Mouse (Mus musculus): ENCODE measurements around the gene Ptger1. TPM values are rescaled to one million over a fixed set of nuclear protein-coding genes. Genes with fewer than 3 reads are reported as not detected.

Gene Ptger1
- polyA plus RNA-seq, 1 experiment from 2014 or later = 1.00 TPM

- 80% methylated on average over 4 of the region's 4 CpGs for WGBS
- H3K4me1 ChIP-seq = no peaks in the 10 kb centered on the region
- ATAC-seq (ENCODE audit: low FRiP score) = no peak
- no peak overlapping the region for H3K4me3 ChIP-seq (replicated peaks)
- no peaks in the 10 kb centered on the region for H3K36me3 ChIP-seq
- H3K9ac ChIP-seq (replicated peaks) = no peak overlapping the region
- H3K4me2 ChIP-seq = no peak overlapping the region
- H3K27ac ChIP-seq (replicated peaks) = no peak overlapping the region
- no peaks in the 10 kb centered on the region for H3K9me3 ChIP-seq (replicated peaks)
- no peaks in the 10 kb centered on the region for H3K27me3 ChIP-seq (replicated peaks)
Observed at GRCm38 (mm10) chr8:83638856-83639255, 27.6 kb upstream of the Ptger1 start.

GRCm38 (mm10) chr8:83639649-83640048, 26.8 kb upstream of the Ptger1 start:
- no peak overlapping the region for H3K9ac ChIP-seq (replicated peaks)
- no peaks in the 10 kb centered on the region for H3K36me3 ChIP-seq
- no peaks in the 10 kb centered on the region for H3K4me1 ChIP-seq
- no peak overlapping the region for H3K27ac ChIP-seq (replicated peaks)
- H3K4me3 ChIP-seq (replicated peaks) = no peak overlapping the region
- H3K4me2 ChIP-seq = no peak overlapping the region
- WGBS = 75% methylated on average over 5 of the region's 5 CpGs
- ATAC-seq (ENCODE audit: low FRiP score) = no peak
- H3K9me3 ChIP-seq (replicated peaks) = no peaks in the 10 kb centered on the region
- no peaks in the 10 kb centered on the region for H3K27me3 ChIP-seq (replicated peaks)

- ATAC-seq (ENCODE audit: low FRiP score) = no peak
- peaks cover 4% of the 10 kb centered on the region; the same call in 1 of the 2 replicates for H3K4me1 ChIP-seq
- 96% methylated on average over 11 of the region's 11 CpGs for WGBS
Observed at GRCm38 (mm10) chr8:83647511-83647910, 19.0 kb upstream of the Ptger1 start.

GRCm38 (mm10) chr8:83648031-83648430, 18.4 kb upstream of the Ptger1 start:
- no peaks in the 10 kb centered on the region for H3K27me3 ChIP-seq (replicated peaks)
- no peak overlapping the region for H3K27ac ChIP-seq (replicated peaks)
- no peak overlapping the region for H3K9ac ChIP-seq (replicated peaks)
- ATAC-seq (ENCODE audit: low FRiP score) = no peak
- H3K9me3 ChIP-seq (replicated peaks) = no peaks in the 10 kb centered on the region
- WGBS = 94% methylated on average over 4 of the region's 4 CpGs
- H3K36me3 ChIP-seq = no peaks in the 10 kb centered on the region
- no peak overlapping the region for H3K4me3 ChIP-seq (replicated peaks)
- H3K4me2 ChIP-seq = no peak overlapping the region
- H3K4me1 ChIP-seq = peaks cover 6% of the 10 kb centered on the region

More at GRCm38 (mm10) chr8:83647511-83647910, 19.0 kb upstream of the Ptger1 start:
- Histone ChIP-seq H3K27me3 (replicated peaks) (no peaks in the 10 kb centered on the region), H3K27ac (replicated peaks) (no peak overlapping the region), H3K4me3 (replicated peaks) (no peak overlapping the region), H3K36me3 (no peaks in the 10 kb centered on the region), H3K9me3 (replicated peaks) (no peaks in the 10 kb centered on the region), H3K4me2 (no peak overlapping the region), H3K9ac (replicated peaks) (no peak overlapping the region)

- no peak overlapping the region for H3K4me3 ChIP-seq (replicated peaks)
- H3K36me3 ChIP-seq = no peaks in the 10 kb centered on the region
- H3K4me1 ChIP-seq = peaks cover 19% of the 10 kb centered on the region
- no peak overlapping the region for H3K4me2 ChIP-seq
- no peak overlapping the region for H3K9ac ChIP-seq (replicated peaks)
- 95% methylated on average over 6 of the region's 6 CpGs for WGBS
- no peaks in the 10 kb centered on the region for H3K9me3 ChIP-seq (replicated peaks)
- ATAC-seq (ENCODE audit: low FRiP score) = no peak
- no peak overlapping the region for H3K27ac ChIP-seq (replicated peaks)
- H3K27me3 ChIP-seq (replicated peaks) = no peaks in the 10 kb centered on the region
Observed at GRCm38 (mm10) chr8:83649699-83650098, 16.8 kb upstream of the Ptger1 start.

- peaks cover 26% of the 10 kb centered on the region for H3K4me1 ChIP-seq
- H3K27ac ChIP-seq (replicated peaks) = peak within 1 kb of the TSS; percentile 85
- H3K4me2 ChIP-seq = peak within 1 kb of the TSS; percentile 91
- peak within 1 kb of the TSS; percentile 80 for H3K4me3 ChIP-seq (replicated peaks)
- H3K9me3 ChIP-seq (replicated peaks) = no peaks in the 10 kb centered on the region
- ATAC-seq (ENCODE audit: low FRiP score) = peak; percentile 96
- peak within 1 kb of the TSS; percentile 73 for H3K9ac ChIP-seq (replicated peaks)
- H3K36me3 ChIP-seq = no peaks in the 10 kb centered on the region
- no peaks in the 10 kb centered on the region for H3K27me3 ChIP-seq (replicated peaks)
- 4% methylated on average over 48 of the region's 50 CpGs for WGBS
Observed at GRCm38 (mm10) chr8:83652030-83652743, 14.3 kb upstream of the Ptger1 start, which contains the start of gene Gipc1. Gipc1 (plus strand) TSS chr8:83652677.

GRCm38 (mm10) chr8:83652744-83653661, 13.5 kb upstream of the Ptger1 start:
- peaks cover 26% of the 10 kb centered on the region for H3K4me1 ChIP-seq
- H3K27me3 ChIP-seq (replicated peaks) = no peaks in the 10 kb centered on the region
- ATAC-seq (ENCODE audit: low FRiP score) = no peak; the same call in none of the 2 replicates
- no peaks in the 10 kb centered on the region for H3K36me3 ChIP-seq
- peak overlapping the region; percentile 80 for H3K4me3 ChIP-seq (replicated peaks)
- 2% methylated on average over 41 of the region's 46 CpGs for WGBS
- no peaks in the 10 kb centered on the region for H3K9me3 ChIP-seq (replicated peaks)
- peak overlapping the region; percentile 73 for H3K9ac ChIP-seq (replicated peaks)
- peak overlapping the region; percentile 75 for H3K27ac ChIP-seq (replicated peaks)
- H3K4me2 ChIP-seq = peak overlapping the region; percentile 91

GRCm38 (mm10) chr8:83653662-83654017, 12.8 kb upstream of the Ptger1 start:
- 54% methylated on average over 10 of the region's 10 CpGs for WGBS
- peak overlapping the region; percentile 73 for H3K9ac ChIP-seq (replicated peaks)
- H3K4me3 ChIP-seq (replicated peaks) = peak overlapping the region; percentile 80
- no peaks in the 10 kb centered on the region for H3K27me3 ChIP-seq (replicated peaks)
- H3K9me3 ChIP-seq (replicated peaks) = no peaks in the 10 kb centered on the region
- no peaks in the 10 kb centered on the region for H3K36me3 ChIP-seq
- H3K4me1 ChIP-seq = peaks cover 26% of the 10 kb centered on the region
- ATAC-seq (ENCODE audit: low FRiP score) = no peak
- peak overlapping the region; percentile 75 for H3K27ac ChIP-seq (replicated peaks)
- peak overlapping the region; percentile 91 for H3K4me2 ChIP-seq

- H3K9ac ChIP-seq (replicated peaks) = no peak overlapping the region
- no peaks in the 10 kb centered on the region for H3K9me3 ChIP-seq (replicated peaks)
- no peaks in the 10 kb centered on the region for H3K27me3 ChIP-seq (replicated peaks)
- H3K36me3 ChIP-seq = no peaks in the 10 kb centered on the region
- H3K4me1 ChIP-seq = peaks cover 27% of the 10 kb centered on the region
- no peak for ATAC-seq (ENCODE audit: low FRiP score)
- WGBS = 94% methylated on average over 6 of the region's 6 CpGs
- H3K27ac ChIP-seq (replicated peaks) = no peak overlapping the region
- no peak overlapping the region for H3K4me2 ChIP-seq
- no peak overlapping the region for H3K4me3 ChIP-seq (replicated peaks)
Observed at GRCm38 (mm10) chr8:83654725-83655124, 11.8 kb upstream of the Ptger1 start.

- Histone ChIP-seq H3K4me1 (peaks cover 40% of the 10 kb centered on the region), H3K27me3 (replicated peaks) (no peaks in the 10 kb centered on the region), H3K36me3 (no peaks in the 10 kb centered on the region), H3K4me3 (replicated peaks) (no peak overlapping the region), H3K27ac (replicated peaks) (no peak overlapping the region), H3K9ac (replicated peaks) (no peak overlapping the region), H3K4me2 (no peak overlapping the region), H3K9me3 (replicated peaks) (no peaks in the 10 kb centered on the region)
- WGBS = 93% methylated on average over 9 of the region's 9 CpGs
- no peak for ATAC-seq (ENCODE audit: low FRiP score)
Observed at GRCm38 (mm10) chr8:83656043-83656442, 10.4 kb upstream of the Ptger1 start.

GRCm38 (mm10) chr8:83656484-83657246, 9.8 kb upstream of the Ptger1 start:
- Histone ChIP-seq H3K27me3 (replicated peaks) (no peaks in the 10 kb centered on the region), H3K4me2 (no peak overlapping the region), H3K4me3 (replicated peaks) (no peak overlapping the region), H3K27ac (replicated peaks) (no peak overlapping the region), H3K4me1 (peaks cover 45% of the 10 kb centered on the region), H3K9ac (replicated peaks) (no peak overlapping the region), H3K36me3 (no peaks in the 10 kb centered on the region), H3K9me3 (replicated peaks) (no peaks in the 10 kb centered on the region)
- WGBS = 86% methylated on average over 13 of the region's 13 CpGs
- ATAC-seq (ENCODE audit: low FRiP score) = no peak

Measured in neural tube, embryonic 15.5 days (tissue).